Mouse (Mus musculus) brain, embryonic 14.5 days (tissue): ENCODE measurements around the gene Gm49358.

ENCODE experiments used
- CTCF ChIP-seq: fragments of 200-500 bp; IDR thresholded peaks from 2 replicates; pipeline ENCODE4 v1.5.1; 2012; ENCODE audit warnings: inconsistent platforms, mild to moderate bottlenecking, moderate library complexity, borderline replicate concordance; ENCODE audit not compliant: insufficient read depth, insufficient read length; ENCODE audit errors: extremely low read depth
- POLR2A ChIP-seq: fragments of 200-500 bp; IDR thresholded peaks from 2 replicates; pipeline ENCODE4 v1.6.1; 2012; ENCODE audit warnings: mild to moderate bottlenecking, inconsistent platforms, borderline replicate concordance; ENCODE audit not compliant: poor library complexity, insufficient read depth, insufficient read length, severe bottlenecking; ENCODE audit errors: extremely low read depth

- TF ChIP-seq CTCF (no peak), POLR2A (no peak)
Observed at GRCm38 (mm10) chr10:86860396-86860795, 96.6 kb downstream of the Gm49358 start.
